Mouse (Mus musculus): ENCODE data around the gene Kank2. TPM values are rescaled to one million over a fixed set of nuclear protein-coding genes. Genes with fewer than 3 reads are reported as not detected.
A peak's percentile ranks its signal among the peaks of the same experiment; 100 is the strongest.

Kank2 gene
- 11.3 and 16.0 TPM in 2 replicates for polyA plus RNA-seq (2012; rRNA removed)

GRCm38 (mm10) chr9:21798345-21799009 lies at the start of gene Kank2:
Gene Kank2 (minus strand): TSS chr9:21798744.
- DNase-seq (ENCODE audit: low read depth, low spot score), result no peak
- WGBS, result under 1% methylated on average over 52 of the region's 52 CpGs

GRCm38 (mm10) chr9:21847926-21848325 lies 49.4 kb upstream of the Kank2 start:
- no peak for DNase-seq (ENCODE audit: low read depth, low spot score)
- WGBS, result 65% methylated on average over 10 of the region's 10 CpGs

GRCm38 (mm10) chr9:21847425-21847824 lies 48.9 kb upstream of the Kank2 start:
- no peak for DNase-seq (ENCODE audit: low read depth, low spot score)
- 55% methylated on average over 3 of the region's 3 CpGs for WGBS

- DNase-seq (ENCODE audit: low read depth, low spot score), result no peak
- 62% methylated on average over 11 of the region's 11 CpGs for WGBS
Measured at GRCm38 (mm10) chr9:21846755-21847341, 48.3 kb upstream of the Kank2 start.

DNA sequence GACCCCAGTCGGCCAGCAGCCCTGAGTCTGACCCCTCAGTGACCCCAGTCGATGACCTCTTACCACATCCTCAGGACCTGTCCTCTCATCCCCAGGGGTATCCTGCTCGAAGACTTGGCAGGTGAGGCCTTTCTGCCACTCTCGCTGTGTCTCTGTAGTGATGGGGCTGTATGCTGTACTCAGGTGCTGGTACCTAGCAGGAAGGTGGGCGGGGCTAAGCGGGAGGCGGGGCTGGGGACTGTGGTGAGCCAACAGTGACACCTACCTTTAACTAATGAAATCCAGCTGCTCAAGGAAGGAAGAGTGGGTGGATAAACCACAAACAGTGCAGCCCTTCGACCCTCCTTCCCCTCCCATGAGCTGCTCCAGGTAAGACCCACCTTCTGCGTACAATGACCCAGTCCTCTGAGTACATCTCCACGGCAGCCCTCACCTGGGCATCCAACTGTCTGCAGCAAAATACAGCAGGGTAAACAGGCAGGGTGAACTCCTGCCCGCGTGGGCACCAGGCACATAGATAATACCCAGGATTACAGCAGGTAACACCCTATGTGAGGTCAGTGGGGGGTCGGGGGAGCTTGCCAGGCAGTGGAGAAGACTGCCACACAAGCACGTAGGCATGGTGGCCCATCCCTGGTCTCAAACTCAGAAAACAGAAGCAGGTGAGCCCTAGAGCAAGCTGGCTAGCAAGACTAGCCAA lies 47.0 kb upstream of the Kank2 start:
- no peak for DNase-seq (ENCODE audit: low read depth, low spot score)
- WGBS, result 41% methylated on average over 14 of the region's 14 CpGs

GRCm38 (mm10) chr9:21843086-21843485 lies 44.5 kb upstream of the Kank2 start:
- 62% methylated on average over 6 of the region's 6 CpGs for WGBS

GRCm38 (mm10) chr9:21842391-21842790 lies 43.8 kb upstream of the Kank2 start:
- DNase-seq (ENCODE audit: low read depth, low spot score), result no peak
- WGBS, result 40% methylated on average over 5 of the region's 5 CpGs

More at GRCm38 (mm10) chr9:21843086-21843485, 44.5 kb upstream of the Kank2 start:
- no peak for DNase-seq (ENCODE audit: low read depth, low spot score)

DNA sequence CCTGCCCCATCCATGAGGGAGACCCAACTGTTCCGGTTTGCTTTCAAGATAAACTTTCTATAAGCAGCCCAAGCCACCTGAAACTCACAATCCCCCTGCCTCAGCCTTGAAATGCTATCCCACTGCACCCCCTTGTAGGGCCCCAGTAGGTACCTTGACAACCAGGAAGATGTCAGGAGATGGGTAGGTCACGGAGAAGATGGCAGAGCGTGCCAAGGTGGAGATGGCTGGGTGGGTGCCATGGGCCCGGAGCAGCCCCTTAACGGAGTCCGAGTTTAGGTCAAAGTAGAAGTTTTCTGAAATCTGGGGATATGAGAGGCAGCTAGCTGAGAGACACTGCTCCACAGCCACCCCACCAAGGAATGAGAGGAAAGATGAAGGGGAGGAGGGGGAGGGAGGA lies 42.8 kb upstream of the Kank2 start:
- 96% methylated on average over 6 of the region's 6 CpGs for WGBS
- no peak for DNase-seq (ENCODE audit: low read depth, low spot score)

GRCm38 (mm10) chr9:21840115-21840787 lies 41.7 kb upstream of the Kank2 start:
- DNase-seq (ENCODE audit: low read depth, low spot score), result no peak
- WGBS, result 60% methylated on average over 8 of the region's 8 CpGs

DNA sequence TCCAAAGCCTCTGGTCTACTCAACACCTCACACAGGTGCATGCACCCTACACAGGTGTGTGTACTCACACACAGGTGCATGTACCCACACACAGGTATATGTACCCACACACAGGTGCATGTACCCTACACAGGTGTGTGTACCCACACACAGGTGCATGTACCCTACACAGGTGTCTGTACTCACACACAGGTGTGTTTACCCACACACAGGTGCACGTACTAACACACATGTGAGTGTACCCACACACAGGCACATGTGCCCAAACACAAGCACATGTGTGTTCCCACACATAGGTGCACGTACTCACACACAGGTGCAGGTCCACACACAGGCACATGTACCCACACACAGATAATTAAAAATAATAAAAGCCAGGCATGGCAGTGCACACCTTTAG lies 39.1 kb upstream of the Kank2 start:
- WGBS, result 91% methylated on average over 2 of the region's 2 CpGs
- DNase-seq (ENCODE audit: low read depth, low spot score), result no peak

GRCm38 (mm10) chr9:21835258-21835912 lies 36.8 kb upstream of the Kank2 start, which contains the start of gene Angptl8:
Gene Angptl8 (plus strand): TSS chr9:21835510.
- WGBS, result 34% methylated on average over 15 of the region's 15 CpGs
- peak; percentile 53 for DNase-seq (ENCODE audit: low read depth, low spot score)

GRCm38 (mm10) chr9:21831558-21832240 lies 33.2 kb upstream of the Kank2 start:
- WGBS, result 79% methylated on average over 20 of the region's 20 CpGs

GRCm38 (mm10) chr9:21830936-21831335 lies 32.4 kb upstream of the Kank2 start:
- WGBS, result 87% methylated on average over 11 of the region's 11 CpGs

More at GRCm38 (mm10) chr9:21831558-21832240, 33.2 kb upstream of the Kank2 start:
- DNase-seq (ENCODE audit: low read depth, low spot score), result no peak

DNA sequence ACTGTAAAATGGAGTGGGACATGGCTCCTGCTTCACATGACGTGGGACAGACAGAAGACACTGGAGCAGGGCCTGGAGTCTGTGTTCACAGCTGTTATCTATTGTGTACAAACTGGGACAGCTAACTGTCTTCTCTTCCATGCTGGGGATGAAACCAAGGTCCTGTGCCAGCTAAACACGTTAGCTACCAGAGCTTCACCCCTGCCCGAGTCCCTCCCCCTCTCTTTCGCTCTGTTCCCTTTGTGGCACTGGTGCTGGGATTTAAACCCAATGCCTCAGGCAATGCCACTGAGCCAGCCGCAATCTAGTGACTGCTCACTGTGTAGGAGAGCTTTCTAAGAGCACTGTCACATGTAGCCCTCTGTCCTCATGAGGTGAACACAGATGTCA lies 31.9 kb upstream of the Kank2 start:
- DNase-seq (ENCODE audit: low read depth, low spot score), result no peak
- 84% methylated on average over 5 of the region's 5 CpGs for WGBS

More at GRCm38 (mm10) chr9:21830936-21831335, 32.4 kb upstream of the Kank2 start:
- DNase-seq (ENCODE audit: low read depth, low spot score), result no peak

DNA sequence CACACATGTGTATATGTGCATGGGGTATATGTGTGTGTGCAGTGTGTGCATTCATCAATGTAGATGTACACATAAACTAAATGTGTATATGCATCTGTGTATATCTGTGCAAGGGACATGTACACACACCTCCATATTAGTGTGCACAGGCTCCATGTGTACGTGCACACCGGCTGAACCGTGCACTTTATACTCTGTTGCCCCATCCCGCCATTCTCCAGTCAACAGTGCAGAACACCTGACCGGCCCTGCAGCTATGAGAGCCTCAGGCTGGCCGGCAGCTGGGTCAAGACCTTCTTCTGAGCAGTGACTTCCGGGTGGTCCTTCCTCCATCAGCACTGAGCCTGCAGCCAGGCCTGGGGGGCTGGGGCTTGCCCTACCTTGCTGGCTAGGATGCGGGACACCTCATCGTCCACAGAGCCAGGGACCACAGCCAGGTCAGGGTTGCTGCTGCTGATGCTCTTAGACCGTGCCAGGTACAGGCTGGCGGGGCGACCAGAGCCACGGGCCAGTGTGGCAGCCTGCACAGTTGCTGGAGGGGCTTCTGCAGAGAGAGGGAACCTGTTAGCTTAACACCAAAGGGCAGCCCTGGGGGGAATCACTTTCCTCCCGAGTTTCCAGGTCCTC lies 31.4 kb upstream of the Kank2 start:
- 89% methylated on average over 14 of the region's 14 CpGs for WGBS
- DNase-seq (ENCODE audit: low read depth, low spot score), result no peak

- no peak for DNase-seq (ENCODE audit: low read depth, low spot score)
- 79% methylated on average over 10 of the region's 10 CpGs for WGBS
Measured at GRCm38 (mm10) chr9:21824366-21824765, 25.8 kb upstream of the Kank2 start.

GRCm38 (mm10) chr9:21823957-21824356 lies 25.4 kb upstream of the Kank2 start:
- 57% methylated on average over 4 of the region's 4 CpGs for WGBS
- DNase-seq (ENCODE audit: low read depth, low spot score), result no peak

DNA sequence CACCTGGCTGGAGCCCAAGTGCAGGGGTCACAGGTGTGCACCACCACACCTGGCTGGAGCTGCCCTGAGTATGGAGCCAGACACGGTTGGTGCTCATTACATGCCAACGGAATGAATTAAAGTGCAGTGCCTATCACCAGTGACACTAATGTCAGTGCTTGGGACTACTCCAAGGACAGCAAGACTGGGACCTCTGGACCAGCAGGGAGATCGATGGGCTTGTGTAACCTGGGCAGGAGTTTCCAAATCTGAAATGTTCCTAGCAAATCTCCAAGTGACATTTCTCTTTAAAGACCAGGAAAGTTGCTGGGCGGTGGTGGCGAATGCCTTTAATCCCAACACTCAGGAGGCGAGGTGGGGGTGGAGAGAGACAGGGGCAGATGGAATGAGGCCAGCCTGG lies 24.1 kb upstream of the Kank2 start:
- no peak for DNase-seq (ENCODE audit: low read depth, low spot score)
- 83% methylated on average over 6 of the region's 6 CpGs for WGBS

DNA sequence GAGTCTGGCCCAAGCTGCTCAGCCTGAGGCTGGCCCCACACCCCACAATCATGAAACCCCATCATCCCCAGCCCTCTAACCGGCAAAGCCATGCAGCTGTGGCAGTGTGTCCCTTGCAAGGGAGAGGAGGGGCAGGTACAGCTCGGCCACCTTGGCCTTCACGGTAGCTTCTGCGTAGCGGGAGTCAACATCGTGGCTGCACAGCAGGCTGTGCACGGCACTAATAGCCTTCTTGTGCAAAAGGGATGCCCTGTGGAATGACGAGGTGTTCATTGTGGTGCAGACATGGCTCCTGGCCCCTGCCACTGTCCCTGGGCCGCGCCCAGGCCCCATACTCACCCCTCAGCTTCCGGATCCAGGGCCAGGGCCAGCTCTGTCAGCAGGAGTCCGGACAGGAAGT lies 21.6 kb upstream of the Kank2 start:
- 77% methylated on average over 12 of the region's 12 CpGs for WGBS
- no peak for DNase-seq (ENCODE audit: low read depth, low spot score)

Data from large intestine, adult 2 months (tissue).